Comparison of ENCODE assay signal across 22 mouse cellular contexts in the genomic region with DNA sequence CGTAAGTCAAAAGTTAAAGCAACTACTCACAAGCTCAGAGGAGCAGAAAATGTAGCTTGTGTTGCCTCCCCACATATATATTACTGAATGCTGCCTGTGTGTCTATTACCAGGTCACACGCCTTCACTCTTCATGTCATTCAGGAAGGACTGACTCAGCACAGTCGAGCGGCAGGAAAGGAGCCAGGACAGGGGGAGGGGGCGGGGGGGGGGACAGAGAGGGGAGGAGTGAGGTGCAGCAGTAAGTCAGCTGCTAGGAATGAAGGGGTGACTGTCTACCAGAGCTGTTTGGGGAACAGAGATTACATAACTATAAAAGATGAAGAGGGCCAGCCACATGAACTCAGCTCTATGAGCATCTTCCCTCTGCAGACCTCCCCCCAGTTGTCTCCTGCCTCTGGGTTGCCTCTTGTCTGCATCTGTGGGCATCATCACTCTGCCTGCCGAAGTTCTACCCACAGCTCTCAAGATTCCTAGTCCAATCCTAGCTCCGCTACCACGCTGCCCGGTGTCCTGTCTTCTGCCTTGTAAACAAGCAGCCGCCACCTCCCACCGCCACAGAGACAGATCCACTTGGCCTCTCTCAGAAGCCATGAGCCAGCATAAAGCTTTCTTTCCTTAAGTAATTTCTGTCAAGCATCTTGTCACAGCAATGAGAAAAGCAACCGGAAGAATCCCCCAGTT. TPM values are rescaled to one million over a fixed set of nuclear protein-coding genes. Genes with fewer than 3 reads are reported as not detected.
DNase-seq lines count a peak whose midpoint lies in the region; ATAC-seq and TF ChIP-seq lines count a peak whose summit lies in the region.
"Had no signal": no experiment of that assay in that cellular context is flagged by ENCODE, and none has a peak within 500 bp of the region (broad histone marks: within the 10 kb centered on the region; RNA-seq: fewer than 3 reads in every experiment).

No protein-coding gene starts in this region.

- H3K9me3 ChIP-seq in intestine, postnatal 0 days (ENCODE audit: control insufficient read depth): no peaks in the 10 kb centered on the region
- H3K9me3 ChIP-seq: forebrain, embryonic 15.5 days; heart, embryonic 10.5 days; midbrain, embryonic 12.5 days; neural tube, embryonic 15.5 days; stomach, embryonic 15.5 days had no signal

- peak; percentile 27 for DNase-seq in layer of hippocampus, adult 9-11 months
- DNase-seq in layer of hippocampus, adult 9-10 months (ENCODE audit: low spot score): no peak
- DNase-seq in right cerebral cortex, adult 18-20 months: peak; percentile 60
- no peak for DNase-seq in right cerebral cortex, postnatal 14 days
- peak; percentile 59 for DNase-seq in brain, adult 2 months (ENCODE audit: low read depth, low spot score)
- DNase-seq in heart, postnatal 14 days: no peak
- DNase-seq: adrenal gland, postnatal 14 days; cerebellum, adult 8-10 months; cerebellum, postnatal 36 days; kidney, adult 18-20 months; layer of hippocampus, postnatal 36 days; thymus, postnatal 25 days had no signal

- H3K4me1 ChIP-seq in intestine, postnatal 0 days (replicated peaks; ENCODE audit: control insufficient read depth, insufficient read depth, low read length): no peaks in the 10 kb centered on the region
- H3K4me1 ChIP-seq: forebrain, embryonic 15.5 days; midbrain, embryonic 12.5 days; neural tube, embryonic 15.5 days; stomach, embryonic 15.5 days had no signal

- H3K9ac ChIP-seq in intestine, postnatal 0 days (ENCODE audit: low read depth, low read length): no peak overlapping the region
- H3K9ac ChIP-seq: forebrain, embryonic 15.5 days; midbrain, embryonic 12.5 days; neural tube, embryonic 15.5 days; stomach, embryonic 15.5 days had no signal

- no peak overlapping the region for H3K4me2 ChIP-seq in intestine, postnatal 0 days (replicated peaks; ENCODE audit: low read depth)
- H3K4me2 ChIP-seq: forebrain, embryonic 15.5 days; midbrain, embryonic 12.5 days; neural tube, embryonic 15.5 days; stomach, embryonic 15.5 days had no signal

- no peaks in the 10 kb centered on the region for H3K27me3 ChIP-seq in intestine, postnatal 0 days (replicated peaks; ENCODE audit: control insufficient read depth, insufficient read depth, low read length)
- H3K27me3 ChIP-seq: forebrain, embryonic 15.5 days; midbrain, embryonic 12.5 days; neural tube, embryonic 15.5 days; stomach, embryonic 15.5 days had no signal

- TF ChIP-seq CTCF in intestine, postnatal 0 days (IDR thresholded peaks at IDR 0.05; ENCODE audit: low read depth): no peak

- H3K27ac ChIP-seq in intestine, postnatal 0 days (ENCODE audit: low read depth, low read length): no peak overlapping the region
- H3K27ac ChIP-seq: forebrain, embryonic 15.5 days; heart, embryonic 10.5 days; kidney, postnatal 0 days; midbrain, embryonic 12.5 days; neural tube, embryonic 15.5 days; stomach, embryonic 15.5 days had no signal

- ATAC-seq in intestine, postnatal 0 days: no peak
- ATAC-seq: forebrain, embryonic 15.5 days; lung, postnatal 0 days had no signal

- 61% methylated on average over 12 of the region's 12 CpGs for WGBS in intestine, postnatal 0 days

- intact Hi-C loops in heart, postnatal 14 days (cut with DNase I): no loop called here

- H3K36me3 ChIP-seq in intestine, postnatal 0 days (ENCODE audit: control insufficient read depth, insufficient read depth): no peaks in the 10 kb centered on the region
- H3K36me3 ChIP-seq: stomach, embryonic 15.5 days had no signal

- H3K4me3 ChIP-seq in intestine, postnatal 0 days (ENCODE audit: low read depth, low read length): no peak overlapping the region
- H3K4me3 ChIP-seq: forebrain, embryonic 15.5 days; heart, embryonic 10.5 days; midbrain, embryonic 12.5 days; neural tube, embryonic 15.5 days; stomach, embryonic 15.5 days had no signal

RNA-seq across cellular contexts. Expression of a gene that starts 17.5 kb away (rescaled TPM):
- polyA plus RNA-seq in intestine, postnatal 0 days (2015; fragmentation: Nextera tagmentation; extraction: Ambion mirVana): 0.13 and 0.27 TPM in 2 replicates
- total RNA-seq in heart, postnatal 14 days (2021): 1 to 10 TPM; 1.4 to 2.1 TPM

RNA-seq across cellular contexts. Expression of a gene that starts 17.7 kb away (rescaled TPM):
- 22.3 and 23.1 TPM in 2 replicates for polyA plus RNA-seq in intestine, postnatal 0 days (2015; fragmentation: Nextera tagmentation; extraction: Ambion mirVana)
- total RNA-seq in heart, postnatal 14 days (2021): 10 to 100 TPM; 24.7 to 24.9 TPM

RNA-seq across cellular contexts. Expression of a gene that starts 29.4 kb away (rescaled TPM):
- polyA plus RNA-seq in intestine, postnatal 0 days (2015; fragmentation: Nextera tagmentation; extraction: Ambion mirVana): 207 and 211 TPM in 2 replicates
- total RNA-seq in heart, postnatal 14 days (2021): 100 to 1,000 TPM; 109 to 139 TPM

RNA-seq across cellular contexts. Expression of a gene that starts 36.4 kb away (rescaled TPM):
- polyA plus RNA-seq in intestine, postnatal 0 days (2015; fragmentation: Nextera tagmentation; extraction: Ambion mirVana): 0.78 and 1.7 TPM in 2 replicates
- under 1 TPM in 1 of 2 experiments, not detected in 1; 0.73 TPM for total RNA-seq in heart, postnatal 14 days (2021)
- total RNA-seq: gastrocnemius, adult 8-10 months had no signal
- polyA plus RNA-seq: liver, adult 2 months had no signal

RNA-seq across cellular contexts. Expression of a gene that starts 46.4 kb away (rescaled TPM):
- 9.4 and 9.7 TPM in 2 replicates for polyA plus RNA-seq in intestine, postnatal 0 days (2015; fragmentation: Nextera tagmentation; extraction: Ambion mirVana)
- 10 to 100 TPM; 28.1 to 30.9 TPM for total RNA-seq in heart, postnatal 14 days (2021)

Comparison
In these comparisons a context has a peak if more than half of its experiments do, and no peak if none do; other contexts are left out.
1. DNase-seq: peak in layer of hippocampus, adult 9-11 months (single experiment), right cerebral cortex, adult 18-20 months (single experiment) and brain, adult 2 months (single experiment); none in layer of hippocampus, adult 9-10 months (single experiment), right cerebral cortex, postnatal 14 days (single experiment) and heart, postnatal 14 days (0 of 2).